Mouse (Mus musculus) yolk sac, embryonic 10.5 days (tissue): ENCODE data around the gene Zbtb3.
"Not testable (repeated sequence)": the region's sequence is repeated elsewhere in the genome, so short reads cannot be mapped to it uniquely, and the experiment has no call there.

Source experiments
- DNase-seq: peaks from one replicate; pipeline ENCODE4 v3.0.0-alpha.2; 2017; ENCODE audit warnings: low spot score

The Zbtb3 gene

GRCm38 (mm10) chr19:8803879-8804660 lies 1.7 kb downstream of the Zbtb3 start:
- DNase-seq = no peak

DNA sequence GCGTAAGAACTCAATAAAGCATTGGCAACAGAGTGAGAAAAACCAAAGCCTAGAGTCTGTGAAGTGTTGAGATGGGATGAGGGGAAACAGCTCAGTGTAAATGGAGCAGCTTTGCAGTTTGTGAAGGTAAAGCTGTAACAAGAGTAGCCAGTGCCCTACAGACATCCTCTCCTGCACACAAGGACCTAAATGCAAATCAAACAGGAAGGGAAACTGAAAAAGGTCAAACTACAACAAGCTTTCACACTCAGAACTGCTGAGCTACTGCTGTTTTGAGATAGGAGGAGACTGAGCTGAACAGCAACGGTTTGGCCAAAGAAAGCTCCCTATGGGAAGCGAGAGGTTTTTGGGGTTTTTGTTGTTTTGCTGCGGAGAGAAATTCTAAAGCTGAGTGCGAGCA lies 4.5 kb downstream of the Zbtb3 start:
- no peak for DNase-seq

GRCm38 (mm10) chr19:8815812-8816211 lies 13.5 kb downstream of the Zbtb3 start:
- no peak for DNase-seq

GRCm38 (mm10) chr19:8817001-8817400 lies 14.6 kb downstream of the Zbtb3 start:
- DNase-seq = no peak

DNA sequence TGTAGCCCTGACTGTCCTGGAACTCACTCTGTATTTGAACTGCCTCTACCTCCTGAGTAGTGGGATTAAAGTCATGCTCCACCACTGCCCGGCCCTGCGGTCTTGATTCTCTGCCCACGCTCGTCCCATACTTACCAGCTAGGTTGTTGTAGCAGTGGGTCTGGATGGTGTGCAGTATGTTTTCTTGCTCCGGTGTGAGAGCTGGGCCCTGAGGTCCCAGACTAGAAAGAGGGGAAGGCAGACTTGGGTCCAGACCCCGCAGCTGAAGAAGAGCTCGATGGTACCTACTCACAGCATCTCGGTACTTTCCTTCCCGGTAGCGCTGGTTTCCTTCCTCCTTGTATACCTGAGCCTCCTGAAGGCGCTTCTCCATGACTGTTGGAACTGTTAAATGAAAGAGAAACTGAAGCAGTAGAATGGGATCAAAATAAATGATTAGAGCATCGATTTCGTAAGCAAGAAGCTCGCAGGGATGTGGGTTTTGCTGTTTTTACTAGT lies 16.0 kb downstream of the Zbtb3 start:
- no peak for DNase-seq

DNA sequence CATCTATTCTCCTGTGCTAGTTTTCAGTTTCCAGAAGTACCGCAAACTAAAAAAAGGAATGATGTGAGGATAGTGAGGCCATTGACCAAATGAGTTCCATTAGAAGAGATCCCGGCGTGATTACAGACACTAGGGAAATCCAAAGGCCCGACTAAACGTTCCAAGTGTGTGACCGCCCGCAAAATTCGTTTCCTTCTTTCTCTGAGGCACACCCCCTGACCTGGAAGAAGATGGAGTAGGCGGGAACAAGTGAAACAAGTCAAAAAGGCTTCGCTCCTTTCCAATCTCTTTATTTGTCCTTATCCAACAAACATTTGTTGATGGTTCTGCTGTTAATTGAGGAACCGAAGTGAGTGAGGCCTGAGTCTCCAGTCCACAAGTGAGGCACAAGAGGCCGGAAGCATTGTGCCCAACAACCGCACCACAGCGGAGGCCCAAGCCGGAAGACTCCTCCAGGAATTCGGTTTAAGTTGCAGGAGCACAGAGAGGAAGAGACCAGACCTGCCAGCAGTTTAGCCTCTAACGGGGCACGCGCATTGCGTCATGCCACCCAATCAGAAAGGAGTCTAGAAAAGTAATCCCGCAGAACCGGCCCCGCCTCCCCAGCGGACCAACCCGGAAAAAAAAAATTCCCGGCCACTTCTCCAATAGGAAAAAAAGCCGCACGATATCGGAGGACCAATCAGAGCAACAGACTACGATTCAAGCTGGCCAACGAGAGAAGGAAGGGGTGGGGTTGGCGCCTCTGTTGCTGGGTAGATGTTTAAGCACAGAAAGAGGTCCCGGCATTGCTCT lies 16.6 kb downstream of the Zbtb3 start, which contains the start of gene Ttc9c:
Gene Ttc9c (minus strand): TSS at position 533 of the 795 bp plus-strand sequence.
- DNase-seq = peak; percentile 99

- peak; percentile 99 for DNase-seq
Measured at GRCm38 (mm10) chr19:8819596-8820423, 17.5 kb downstream of the Zbtb3 start, which contains the start of gene Hnrnpul2. TSS of gene Hnrnpul2 (plus strand) at chr19:8820010.

GRCm38 (mm10) chr19:8820424-8820956 lies 18.1 kb downstream of the Zbtb3 start:
- peak; percentile 36 for DNase-seq

DNA sequence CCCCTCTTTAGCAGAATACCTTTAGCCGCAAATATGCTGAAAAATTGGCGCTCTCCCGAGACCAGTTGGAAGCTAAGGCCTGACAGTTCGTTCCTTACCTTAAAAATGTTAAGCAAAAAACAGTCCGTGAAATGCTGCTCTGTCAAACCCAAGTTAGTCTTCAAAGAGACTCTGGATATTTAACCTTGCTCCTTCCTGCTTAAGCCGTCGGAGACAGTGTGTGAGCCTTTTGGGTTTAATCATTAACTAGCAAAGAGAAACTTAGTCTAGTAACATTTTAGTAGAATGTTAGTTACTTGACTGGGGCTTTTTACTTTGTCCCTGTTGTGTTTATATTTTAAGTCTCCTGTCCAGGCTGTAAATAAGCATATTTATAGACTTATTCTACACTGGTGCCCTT lies 18.8 kb downstream of the Zbtb3 start:
- DNase-seq = peak; percentile 42

DNA sequence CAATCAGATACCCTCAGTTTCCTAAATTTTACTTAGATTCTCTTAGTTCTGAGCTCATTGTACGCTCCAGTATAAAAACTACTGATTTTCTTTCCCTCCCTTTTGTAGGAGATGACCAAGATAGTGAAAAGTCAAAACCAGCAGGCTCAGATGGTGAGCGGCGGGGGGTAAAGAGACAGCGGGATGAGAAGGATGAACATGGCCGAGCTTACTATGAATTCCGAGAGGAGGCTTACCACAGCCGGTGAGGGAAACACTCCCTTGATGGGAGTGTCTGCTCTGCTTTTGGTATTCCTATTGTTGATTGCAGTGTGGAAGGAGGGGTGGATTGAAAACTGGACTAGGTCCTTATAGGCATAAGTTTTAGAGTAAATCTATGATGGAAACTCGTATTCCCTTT lies 20.3 kb downstream of the Zbtb3 start:
- DNase-seq = no peak

- no peak for DNase-seq
Measured at GRCm38 (mm10) chr19:8829660-8830059, 27.3 kb downstream of the Zbtb3 start, which contains the start of gene AC129217.1. TSS of gene AC129217.1 (plus strand) at chr19:8829773.

GRCm38 (mm10) chr19:8830664-8831063 lies 28.3 kb downstream of the Zbtb3 start:
- DNase-seq = no peak

DNA sequence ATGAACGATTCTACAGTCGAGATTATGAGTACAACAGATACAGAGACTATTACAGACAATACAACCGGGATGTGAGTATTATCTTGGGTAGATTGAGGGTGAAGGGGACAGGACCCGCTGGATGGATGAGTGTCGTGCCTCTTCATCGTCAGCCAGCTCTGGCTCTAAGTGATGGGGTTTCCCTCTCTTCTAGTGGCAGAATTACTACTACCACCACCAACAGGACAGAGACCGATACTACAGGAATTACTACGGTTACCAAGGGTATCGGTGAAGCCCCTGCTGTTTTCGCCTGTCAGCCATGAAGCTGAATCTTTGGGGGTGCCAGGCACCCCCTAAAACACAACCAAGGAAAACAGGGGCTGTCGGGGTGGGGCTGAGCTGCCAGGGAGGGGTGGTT lies 28.9 kb downstream of the Zbtb3 start:
- DNase-seq = no peak

- DNase-seq = no peak
Measured at GRCm38 (mm10) chr19:8832971-8833370, 30.6 kb downstream of the Zbtb3 start.

- not testable (repeated sequence) for DNase-seq
Measured at GRCm38 (mm10) chr19:8836327-8836726, 34.0 kb downstream of the Zbtb3 start.

DNA sequence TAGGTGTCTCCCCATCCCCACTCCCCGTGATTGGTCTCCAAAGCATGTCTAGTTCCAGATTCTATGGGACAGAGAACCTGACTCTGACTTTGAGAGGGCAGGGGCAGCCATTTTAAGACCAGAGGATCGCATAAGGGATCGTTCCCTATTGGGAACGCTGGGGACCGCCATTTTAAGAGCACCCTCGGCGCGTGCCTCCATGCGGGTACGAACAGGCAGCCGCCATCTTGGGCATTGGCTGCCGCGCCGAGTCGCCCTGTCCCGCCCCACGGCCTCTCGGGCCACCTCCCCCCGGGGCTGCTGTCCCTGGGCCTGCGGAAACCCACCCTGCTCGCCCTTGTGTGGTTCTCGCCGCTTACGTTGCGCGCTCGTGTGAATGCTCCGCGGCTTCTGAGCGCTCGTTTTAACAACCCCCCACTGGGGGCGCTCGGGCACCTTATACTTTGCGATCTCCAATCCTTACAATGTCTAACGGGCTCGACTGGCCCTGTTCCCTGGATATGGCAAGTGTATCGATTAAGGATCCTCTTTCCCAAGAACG lies 35.0 kb downstream of the Zbtb3 start, which contains the start of gene Bscl2:
Gene Bscl2 (plus strand): TSS at position 217 of the 541 bp plus-strand sequence.
- peak; percentile 89 for DNase-seq

- DNase-seq = peak; percentile 42
Measured at GRCm38 (mm10) chr19:8838041-8838730, 35.8 kb downstream of the Zbtb3 start.

- DNase-seq = no peak
Measured at GRCm38 (mm10) chr19:8839103-8839907, 37.0 kb downstream of the Zbtb3 start, which contains the start of gene Gng3. TSS of gene Gng3 (minus strand) at chr19:8839194.

- peak; percentile 75 for DNase-seq
Measured at GRCm38 (mm10) chr19:8839908-8840791, 37.8 kb downstream of the Zbtb3 start.
